Mouse (Mus musculus) retina, postnatal 1 day (tissue): ENCODE results near the gene D030056L22Rik.

Experiments
- DNase-seq: peaks from one replicate; pipeline ENCODE4 v3.0.0-alpha.2; 2012

The D030056L22Rik gene

DNA sequence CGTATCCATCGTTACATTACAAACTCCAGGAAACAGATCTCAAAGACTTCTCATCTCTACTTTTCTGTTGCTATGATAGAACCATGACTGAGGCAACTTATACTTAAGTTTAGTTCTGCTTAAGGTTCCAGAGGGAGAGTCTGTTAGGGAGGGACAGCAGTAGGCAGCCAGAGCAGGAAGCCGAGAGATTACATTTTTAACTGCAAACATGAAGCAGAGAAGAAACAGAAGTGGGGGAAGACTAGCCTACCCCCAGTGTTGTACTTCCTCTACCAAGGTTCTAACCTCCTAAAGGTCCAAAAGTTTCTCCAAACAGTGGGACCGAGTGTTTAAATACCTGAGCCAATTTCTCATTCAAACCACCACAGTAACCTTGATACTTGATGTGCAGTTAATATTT is 22.9 kb downstream of the D030056L22Rik start:
- no peak for DNase-seq

GRCm38 (mm10) chr19:18739146-18739545 is 26.2 kb downstream of the D030056L22Rik start:
- DNase-seq, result no peak

- DNase-seq, result no peak
Observed at GRCm38 (mm10) chr19:18743946-18744345, 31.0 kb downstream of the D030056L22Rik start.

DNA sequence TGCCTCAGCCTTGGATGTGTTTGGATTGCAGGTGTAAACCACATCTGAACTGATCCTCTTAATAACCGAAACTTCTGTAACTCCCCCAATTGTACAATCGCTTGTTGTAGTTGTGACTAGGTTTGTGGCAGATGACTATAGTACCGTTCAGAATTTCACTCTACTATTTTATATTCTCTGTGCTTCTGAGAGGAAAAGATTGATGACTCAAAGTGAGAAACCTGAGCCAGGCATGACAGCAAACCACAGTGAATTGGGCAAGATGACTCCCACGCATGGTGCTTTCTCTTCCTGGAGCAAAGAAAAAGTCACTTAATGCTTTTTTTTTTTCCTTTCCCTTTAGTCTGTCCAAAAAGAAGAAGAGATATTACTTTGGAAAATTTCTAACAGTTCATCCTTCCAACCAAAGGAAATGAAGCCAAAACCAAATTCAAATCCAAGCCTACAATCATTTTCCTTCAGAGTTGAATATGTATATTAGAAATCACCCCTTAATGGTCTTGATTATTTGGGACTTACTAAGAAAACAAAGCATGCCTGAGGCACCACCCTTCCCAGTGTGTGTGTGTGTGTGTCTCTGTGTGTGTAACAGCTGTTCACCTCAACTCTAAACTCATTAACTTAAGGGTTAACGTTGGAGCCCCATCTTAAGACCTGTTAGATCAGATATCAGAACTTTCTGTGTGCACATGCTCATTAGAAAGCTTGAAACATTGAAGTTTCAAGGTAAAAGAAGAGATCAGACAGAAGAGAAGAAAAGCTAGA is 33.8 kb downstream of the D030056L22Rik start:
- no peak for DNase-seq

DNA sequence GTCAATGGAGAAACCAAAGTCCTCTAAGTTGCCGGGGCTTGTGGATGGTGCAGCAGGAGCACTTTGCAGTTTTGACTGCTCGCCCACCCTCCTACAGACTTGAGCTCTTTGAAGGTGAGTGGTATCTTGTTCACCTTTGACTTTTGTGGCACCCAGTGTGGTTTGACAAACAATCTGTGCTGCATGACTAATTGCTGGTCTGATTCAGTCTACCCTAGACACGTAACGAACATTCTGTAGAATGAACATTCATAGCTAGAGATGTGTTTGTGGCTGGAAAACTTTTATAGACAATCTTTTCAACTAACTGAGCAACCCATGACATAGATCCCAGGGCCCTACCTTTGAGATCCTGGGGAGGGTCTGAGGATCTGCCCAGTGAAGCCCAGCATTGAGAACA is 34.4 kb downstream of the D030056L22Rik start:
- DNase-seq, result no peak

GRCm38 (mm10) chr19:18749598-18750339 is 36.8 kb downstream of the D030056L22Rik start, which contains the start of gene Trpm6:
Gene Trpm6, plus strand, starts transcription at chr19:18749983.
- DNase-seq, result peak; percentile 18

GRCm38 (mm10) chr19:18757191-18757590 is 44.2 kb downstream of the D030056L22Rik start:
- DNase-seq, result no peak

DNA sequence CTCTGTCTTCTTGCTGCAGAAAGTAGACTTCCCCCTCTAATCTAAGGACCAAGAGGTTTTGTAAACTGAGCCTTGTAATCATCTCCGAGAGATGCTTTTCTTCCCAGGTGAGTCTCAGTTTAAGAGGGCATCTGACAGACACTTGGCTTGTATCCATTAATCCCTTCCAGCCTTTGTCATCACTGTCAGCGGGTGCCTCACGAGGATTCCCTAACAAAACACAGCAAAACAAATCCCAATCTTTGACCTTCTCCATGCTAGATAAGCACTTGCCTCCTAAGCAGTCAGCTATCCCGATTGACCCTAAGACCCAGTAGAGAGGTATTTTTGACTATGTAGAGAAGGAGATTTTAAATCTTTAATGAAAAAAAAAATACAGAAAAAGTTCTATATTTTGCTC is 44.7 kb downstream of the D030056L22Rik start:
- DNase-seq, result no peak

DNA sequence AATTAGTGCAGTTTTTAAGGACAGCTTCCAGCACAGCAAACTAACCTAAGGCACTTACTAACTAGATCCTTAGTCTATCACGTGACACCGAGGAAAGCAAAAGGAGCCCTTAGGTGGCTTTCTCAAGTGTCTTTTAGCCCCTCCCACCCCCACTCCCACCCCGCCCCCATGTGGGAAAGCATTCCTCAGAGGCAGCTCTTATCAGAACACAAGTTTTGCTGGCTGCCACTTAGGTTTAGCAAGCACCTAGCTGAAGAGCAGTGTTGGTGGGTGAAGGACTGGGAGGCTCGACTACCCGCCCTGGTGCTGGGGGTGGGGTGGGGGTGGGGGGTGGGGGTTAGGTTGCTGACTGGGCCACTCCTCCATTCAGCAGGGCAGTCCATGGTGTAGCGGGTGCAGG is 45.3 kb downstream of the D030056L22Rik start:
- DNase-seq, result no peak

- DNase-seq, result peak; percentile 24
Observed at GRCm38 (mm10) chr19:18758916-18759315, 45.9 kb downstream of the D030056L22Rik start.

GRCm38 (mm10) chr19:18766399-18766798 is 53.4 kb downstream of the D030056L22Rik start:
- DNase-seq, result no peak
